Mouse (Mus musculus): Measurements from ENCODE around the gene H2afx.
A peak's percentile ranks its signal among the peaks of the same experiment; 100 is the strongest.

DNA sequence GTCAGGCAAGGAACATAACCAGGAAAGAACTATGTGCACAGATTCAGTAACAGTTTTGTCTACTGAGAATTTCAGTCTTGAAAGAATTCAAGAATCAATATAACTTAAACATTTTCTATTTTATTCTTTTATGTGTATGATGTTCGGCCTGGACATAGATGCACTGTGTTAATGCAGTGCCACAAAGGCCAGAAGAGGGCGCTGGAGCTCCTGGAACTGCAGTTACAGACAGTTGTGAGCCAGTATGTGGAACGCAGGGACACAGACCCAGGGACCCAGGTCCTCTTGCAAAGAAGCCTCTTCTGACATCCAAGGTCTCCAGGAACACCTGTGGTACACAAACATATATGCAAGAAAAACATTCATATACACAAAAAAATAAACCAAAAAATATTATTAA is 30.0 kb downstream of the H2afx start:
- peak; percentile 47; the same call in 1 of the 2 replicates for TF ChIP-seq CTCF (IDR thresholded peaks at IDR 0.05; ENCODE audit: control insufficient read depth, insufficient read depth, low read length)
- no peak for TF ChIP-seq POLR2A (IDR thresholded peaks at IDR 0.05; ENCODE audit: borderline replicate concordance, control insufficient read depth, low read depth, low read length)
